Mouse (Mus musculus) cortical plate, adult 2 months (tissue): ENCODE results near the gene Cmtm7.

Source experiments
- CTCF ChIP-seq: fragments of 200-500 bp; IDR thresholded peaks from 2 replicates; pipeline ENCODE4 v1.5.1; 2011; ENCODE audit warnings: mild to moderate bottlenecking, control low read depth, low read length; ENCODE audit not compliant: insufficient read depth; ENCODE audit errors: extremely low read depth
- POLR2A ChIP-seq: fragments of 200-500 bp; IDR thresholded peaks from 2 replicates; pipeline ENCODE4 v1.6.1; 2011; ENCODE audit warnings: mild to moderate bottlenecking, low read length, control low read depth; ENCODE audit not compliant: insufficient read depth; ENCODE audit errors: extremely low read depth

DNA sequence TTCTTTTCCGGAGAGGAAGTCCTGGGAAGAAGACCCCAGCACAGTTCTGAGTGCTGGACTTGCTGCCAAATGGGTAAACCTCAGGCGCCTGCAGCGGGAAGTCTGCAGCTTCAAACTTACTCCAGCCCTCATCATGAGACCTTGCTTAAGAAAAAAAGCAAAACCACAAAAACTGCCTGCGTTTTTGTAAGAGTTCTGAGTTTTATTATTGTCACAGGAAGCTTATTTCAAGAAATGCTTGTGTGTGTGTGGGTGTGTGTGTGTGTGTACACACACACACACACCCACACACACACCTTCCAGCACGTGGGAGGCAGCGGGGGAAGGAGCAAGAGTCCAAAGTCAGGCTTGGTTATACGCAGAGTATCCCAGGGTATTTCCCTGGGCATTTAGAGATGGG, 23.4 kb downstream of the Cmtm7 start:
- no peak for TF ChIP-seq CTCF
- TF ChIP-seq POLR2A, result no peak
